In the genomic region with DNA sequence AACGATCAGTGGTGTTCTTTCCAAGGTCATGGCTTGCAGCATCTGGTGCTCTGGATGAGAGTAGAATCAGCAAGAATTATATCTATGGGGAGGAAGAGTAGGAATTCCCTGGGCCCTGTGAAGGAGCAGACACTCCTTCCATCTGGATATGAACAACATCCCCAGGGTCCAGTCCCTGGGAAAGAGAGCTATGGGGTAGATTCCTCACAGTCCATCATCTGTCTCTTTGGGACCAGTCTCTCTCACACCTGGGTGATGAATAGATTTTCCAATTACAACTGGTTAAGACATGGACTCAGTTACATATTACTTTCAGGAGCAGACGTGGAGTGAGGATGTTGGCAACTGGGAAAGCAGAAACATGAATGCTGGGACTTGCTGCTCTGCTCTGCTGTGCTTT, we compare ENCODE assay signal across 15 mouse cellular contexts.
DNase-seq lines count a peak whose midpoint lies in the region.
"Had no signal": no experiment of that assay in that cellular context is flagged by ENCODE, and none has a peak within 500 bp of the region (broad histone marks: within the 10 kb centered on the region; RNA-seq: fewer than 3 reads in every experiment).

No protein-coding gene starts in this region.

- peak; percentile 15 for DNase-seq in gastrocnemius, adult 18-20 months (ENCODE audit: low spot score)
- no peak for DNase-seq in gastrocnemius, postnatal 36 days
- peak; percentile 17 for DNase-seq in kidney, postnatal 10 days
- no peak for DNase-seq in kidney, adult 8-10 months
- DNase-seq in ovary, postnatal 14 days (ENCODE audit: low spot score): peak; percentile 9
- no peak for DNase-seq in ovary, adult 18-20 months (ENCODE audit: low spot score)
- no peak for DNase-seq in B cell, adult 2 months
- DNase-seq: adrenal gland, adult 2 months; adrenal gland, postnatal 14 days; cerebellum, adult 11 months; cerebellum, adult 2 months; cerebellum, adult 9-11 months; cerebellum, postnatal 25 days; heart, postnatal 14 days; heart, postnatal 4 days had no signal

- intact Hi-C loops in gastrocnemius, postnatal 36 days (cut with DNase I): no loop called here

Comparison
In these comparisons a context has a peak if more than half of its experiments do, and no peak if none do; other contexts are left out.
1. DNase-seq: peak in gastrocnemius, adult 18-20 months (single experiment), kidney, postnatal 10 days (single experiment) and ovary, postnatal 14 days (single experiment); none in gastrocnemius, postnatal 36 days (0 of 2), kidney, adult 8-10 months (0 of 2), ovary, adult 18-20 months (single experiment) and B cell, adult 2 months (0 of 2).